Mouse (Mus musculus) C2C12 (cell line): ENCODE data around the gene Frem2. TPM values are rescaled to one million over a fixed set of nuclear protein-coding genes. Genes with fewer than 3 reads are reported as not detected.

Experiments used
- H3K27me3 ChIP-seq: one replicate; pipeline ENCODE4 v1.6.1; 2011; ENCODE audit not compliant: control insufficient read depth, insufficient read depth, insufficient read length
- H3K36me3 ChIP-seq: one replicate; pipeline ENCODE4 v1.6.1; 2011; ENCODE audit not compliant: control insufficient read depth, insufficient read depth
- H3K4me3 ChIP-seq: one replicate; pipeline ENCODE4 v1.5.1; 2011; ENCODE audit warnings: mild to moderate bottlenecking, control low read depth; ENCODE audit not compliant: poor library complexity, insufficient read depth, severe bottlenecking
- H3K79me2 ChIP-seq: one replicate; pipeline ENCODE4 v1.6.1; 2011; ENCODE audit not compliant: control insufficient read depth, insufficient read depth
- H3K79me3 ChIP-seq: one replicate; pipeline ENCODE4 v1.6.1; 2011; ENCODE audit warnings: low read depth, control low read depth
- H3ac ChIP-seq: one replicate; pipeline ENCODE3; 2011; ENCODE audit warnings: low read depth; ENCODE audit not compliant: control insufficient read depth, insufficient read length
- CEBPB ChIP-seq: IDR thresholded peaks from one replicate; pipeline ENCODE4 v1.6.1; 2011; ENCODE audit warnings: low read depth, mild to moderate bottlenecking, control low read depth, moderate library complexity
- CTCF ChIP-seq: IDR thresholded peaks from one replicate; pipeline ENCODE4 v1.5.1; 2011; ENCODE audit not compliant: control insufficient read depth, insufficient read depth, insufficient read length
- FOSL1 ChIP-seq: IDR thresholded peaks from one replicate; pipeline ENCODE4 v1.8.0; 2011; ENCODE audit warnings: mild to moderate bottlenecking, low read length; ENCODE audit not compliant: poor library complexity, insufficient read depth, severe bottlenecking
- MAX ChIP-seq: IDR thresholded peaks from one replicate; pipeline ENCODE4 v1.6.1; 2011; ENCODE audit warnings: mild to moderate bottlenecking, control low read depth
- MYOD1 ChIP-seq: IDR thresholded peaks from one replicate; pipeline ENCODE4 v1.6.1; 2011; ENCODE audit warnings: low read depth; ENCODE audit not compliant: control insufficient read depth, insufficient read length
- MYOG ChIP-seq: IDR thresholded peaks from one replicate; pipeline ENCODE4 v1.6.1; 2011; ENCODE audit not compliant: control insufficient read depth, insufficient read length; ENCODE audit errors: extremely low read depth
- USF1 ChIP-seq: IDR thresholded peaks from one replicate; pipeline ENCODE4 v1.6.1; 2011; ENCODE audit warnings: low read depth, mild to moderate bottlenecking, control low read depth, moderate library complexity
- polyA plus RNA-seq: library from polyadenylated mRNA; unstranded; fragments of >200 nt; fragmentation: generic; extraction: Trizol; gene quantifications from one replicate; pipeline ENCODE4 v1.2.1, GENCODE M21; 2012; ENCODE audit warnings: missing spikeins

Frem2 gene
- polyA plus RNA-seq, 1 experiment, result not detected

- no peaks in the 10 kb centered on the region for H3K79me3 ChIP-seq
- no peak overlapping the region for H3K4me3 ChIP-seq
- TF ChIP-seq MAX (no peak), FOSL1 (no peak), CTCF (no peak), USF1 (no peak), MYOD1 (no peak), MYOG (no peak), CEBPB (no peak)
- no peaks in the 10 kb centered on the region for H3K79me2 ChIP-seq
- H3K27me3 ChIP-seq, result peaks cover 9% of the 10 kb centered on the region
- H3K36me3 ChIP-seq, result no peaks in the 10 kb centered on the region
- no peak overlapping the region for H3ac ChIP-seq
These were observed 752 bp downstream of the Frem2 start for GRCm38 (mm10) chr3:53656328-53656877.

GRCm38 (mm10) chr3:53655343-53655742 lies 1.8 kb downstream of the Frem2 start:
- no peaks in the 10 kb centered on the region for H3K36me3 ChIP-seq
- H3ac ChIP-seq, result no peak overlapping the region
- H3K4me3 ChIP-seq, result no peak overlapping the region
- no peaks in the 10 kb centered on the region for H3K79me3 ChIP-seq
- H3K79me2 ChIP-seq, result no peaks in the 10 kb centered on the region
- H3K27me3 ChIP-seq, result peaks cover 9% of the 10 kb centered on the region
- TF ChIP-seq USF1, result no peak
- no peak for TF ChIP-seq MAX
- no peak for TF ChIP-seq MYOD1
- no peak for TF ChIP-seq MYOG
- TF ChIP-seq FOSL1, result no peak
- TF ChIP-seq CEBPB, result no peak

- no peaks in the 10 kb centered on the region for H3K79me3 ChIP-seq
- TF ChIP-seq MYOG (no peak), USF1 (no peak), MYOD1 (no peak), MAX (no peak), FOSL1 (no peak), CTCF (no peak)
- no peak overlapping the region for H3K4me3 ChIP-seq
- no peaks in the 10 kb centered on the region for H3K36me3 ChIP-seq
- no peak overlapping the region for H3ac ChIP-seq
- H3K79me2 ChIP-seq, result no peaks in the 10 kb centered on the region
- no peaks in the 10 kb centered on the region for H3K27me3 ChIP-seq
These were observed 7.0 kb downstream of the Frem2 start for GRCm38 (mm10) chr3:53650003-53650748.

GRCm38 (mm10) chr3:53649425-53649824 lies 7.7 kb downstream of the Frem2 start:
- no peak overlapping the region for H3ac ChIP-seq
- TF ChIP-seq MAX, result no peak
- TF ChIP-seq CEBPB, result no peak
- TF ChIP-seq MYOD1, result no peak
- TF ChIP-seq FOSL1, result no peak
- no peak for TF ChIP-seq MYOG
- no peak for TF ChIP-seq CTCF
- TF ChIP-seq USF1, result no peak
- H3K79me2 ChIP-seq, result no peaks in the 10 kb centered on the region
- H3K4me3 ChIP-seq, result no peak overlapping the region
- H3K36me3 ChIP-seq, result no peaks in the 10 kb centered on the region
- H3K27me3 ChIP-seq, result no peaks in the 10 kb centered on the region
- H3K79me3 ChIP-seq, result no peaks in the 10 kb centered on the region

GRCm38 (mm10) chr3:53648902-53649301 lies 8.3 kb downstream of the Frem2 start:
- no peaks in the 10 kb centered on the region for H3K79me3 ChIP-seq
- H3K4me3 ChIP-seq, result no peak overlapping the region
- TF ChIP-seq FOSL1, result no peak
- TF ChIP-seq CTCF, result no peak
- no peak for TF ChIP-seq CEBPB
- TF ChIP-seq MYOG, result no peak
- no peak for TF ChIP-seq USF1
- TF ChIP-seq MAX, result no peak
- no peak for TF ChIP-seq MYOD1
- no peaks in the 10 kb centered on the region for H3K27me3 ChIP-seq
- H3K79me2 ChIP-seq, result no peaks in the 10 kb centered on the region
- no peaks in the 10 kb centered on the region for H3K36me3 ChIP-seq
- no peak overlapping the region for H3ac ChIP-seq

GRCm38 (mm10) chr3:53635948-53636347 lies 21.2 kb downstream of the Frem2 start:
- no peaks in the 10 kb centered on the region for H3K36me3 ChIP-seq
- H3K79me2 ChIP-seq, result no peaks in the 10 kb centered on the region
- H3K79me3 ChIP-seq, result no peaks in the 10 kb centered on the region
- TF ChIP-seq CTCF (no peak), MAX (no peak), CEBPB (no peak), MYOG (no peak), USF1 (no peak), MYOD1 (no peak), FOSL1 (no peak)
- no peak overlapping the region for H3K4me3 ChIP-seq
- H3K27me3 ChIP-seq, result peaks cover 8% of the 10 kb centered on the region
- no peak overlapping the region for H3ac ChIP-seq
